Mouse (Mus musculus) heart, postnatal 4 days (tissue): Measurements from ENCODE around the gene Rhbdl3. TPM values are rescaled to one million over a fixed set of nuclear protein-coding genes. Genes with fewer than 3 reads are reported as not detected.

ENCODE experiments used
- DNase-seq: peaks from one replicate; pipeline ENCODE4 v3.0.0; 2021
- total RNA-seq, 2 experiments: library from RNA; stranded (reverse); gene quantifications; 2 replicates each; pipeline ENCODE4 v1.2.3; 2021

The Rhbdl3 gene
- total RNA-seq, 2 experiments from 2014 or later = 1.7 to 1.8 TPM

DNA sequence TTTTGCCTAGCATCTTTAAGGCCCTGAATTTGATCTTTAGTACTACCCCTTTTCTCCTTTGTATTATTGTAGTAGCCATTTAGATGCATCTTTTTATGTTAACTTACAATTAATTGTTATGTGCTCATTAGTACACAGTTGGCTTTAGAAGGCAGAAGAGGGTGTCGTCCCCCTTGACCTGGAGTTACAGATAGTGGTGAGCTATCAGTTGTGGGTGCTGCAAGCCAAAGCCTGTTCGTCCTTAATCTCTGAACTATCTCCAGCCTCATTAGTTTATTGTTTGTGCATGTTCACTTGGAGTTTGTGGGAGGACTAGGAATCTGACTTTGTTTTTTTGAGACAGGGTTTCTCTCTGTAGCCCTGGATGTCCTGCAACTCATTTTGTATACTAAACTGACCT lies 86.1 kb downstream of the Rhbdl3 start:
- no peak for DNase-seq

DNA sequence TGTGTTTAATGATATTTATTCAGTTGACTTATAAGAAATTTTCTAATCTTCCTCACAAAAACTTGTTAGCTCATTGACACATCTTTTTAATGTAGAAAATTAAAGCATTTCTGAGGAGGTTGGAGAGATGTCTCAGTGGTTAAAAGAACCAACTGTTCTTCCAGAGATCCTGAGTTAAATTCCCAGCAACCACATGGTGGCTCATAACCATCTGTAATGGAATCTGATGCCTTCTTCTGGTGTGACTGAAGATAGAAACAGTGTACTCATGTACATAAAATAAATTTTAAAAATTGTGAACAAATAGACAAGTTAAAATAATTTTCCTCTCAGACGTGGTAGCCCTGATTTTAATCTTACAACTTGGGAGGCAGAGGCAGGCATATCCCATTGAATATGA lies 89.2 kb downstream of the Rhbdl3 start:
- no peak for DNase-seq

DNA sequence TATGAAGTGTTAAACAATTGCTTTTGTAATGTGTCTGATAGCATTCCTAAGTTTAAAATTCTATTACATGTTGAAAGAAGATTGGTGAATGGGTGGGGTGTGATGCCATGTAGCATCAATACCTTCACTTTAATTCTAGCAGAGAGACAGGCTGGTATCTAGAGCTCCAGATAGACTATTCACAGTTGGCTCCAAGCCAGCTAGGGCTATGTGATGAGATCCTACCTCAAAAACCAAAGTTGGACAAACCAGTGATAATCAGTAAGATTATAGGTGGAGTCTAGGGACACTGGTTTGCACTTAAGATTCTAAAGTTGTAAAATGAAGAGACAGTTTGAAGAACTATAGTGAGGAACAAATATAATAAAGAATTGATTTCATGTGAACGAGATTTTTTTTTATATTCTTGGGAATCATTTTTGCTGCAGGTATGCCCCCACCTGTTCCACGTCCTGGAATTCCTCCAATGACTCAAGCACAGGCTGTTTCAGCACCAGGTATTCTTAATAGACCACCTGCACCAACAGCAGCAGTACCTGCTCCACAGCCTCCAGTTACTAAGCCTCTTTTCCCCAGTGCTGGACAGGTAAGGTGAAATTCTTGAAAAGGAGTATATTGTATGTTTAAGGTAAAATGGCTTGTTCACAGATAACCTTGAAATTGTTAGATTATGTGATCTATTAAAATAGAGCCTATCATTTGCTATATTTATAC lies 90.9 kb downstream of the Rhbdl3 start:
- DNase-seq = no peak

DNA sequence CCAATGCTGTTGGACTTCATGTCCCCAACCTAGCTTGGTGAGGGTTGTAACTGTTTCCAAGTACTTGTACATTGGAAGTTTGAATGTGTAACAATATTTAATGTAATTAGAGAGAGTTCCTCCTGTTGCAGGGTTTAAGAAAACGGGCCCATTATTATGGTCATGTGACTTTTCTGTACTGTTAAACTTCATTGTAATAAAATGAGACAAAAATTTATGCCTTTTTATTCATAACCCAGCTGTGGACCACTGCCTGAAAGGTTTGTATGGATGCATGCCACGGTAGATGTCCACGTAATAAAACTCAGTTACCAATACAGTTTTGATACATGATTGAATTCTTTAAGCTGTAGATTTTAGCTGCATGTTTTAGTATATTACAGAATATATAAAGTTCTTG lies 95.2 kb downstream of the Rhbdl3 start:
- DNase-seq = no peak

DNA sequence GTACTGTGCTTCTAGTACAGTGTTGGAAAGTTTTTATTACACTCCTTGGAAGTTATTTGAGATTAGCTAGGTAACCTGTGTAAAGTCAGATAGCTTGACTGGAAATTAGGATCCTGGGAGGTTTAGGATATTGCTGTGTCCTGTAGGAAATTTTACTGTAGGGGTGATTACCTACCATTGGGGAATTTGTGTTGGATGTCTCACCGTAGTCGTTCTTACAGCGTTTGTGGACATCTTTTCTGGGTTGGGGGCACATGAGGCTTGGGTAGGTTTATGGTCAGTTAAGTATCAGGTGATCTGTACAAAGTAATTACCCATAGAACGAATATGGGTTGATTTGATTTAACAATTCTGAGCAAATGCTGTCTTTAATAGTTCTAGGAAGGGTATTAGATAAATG lies 95.9 kb downstream of the Rhbdl3 start:
- DNase-seq = no peak

Other genes with a start within 250 kb of the Rhbdl3 start
- 10 to 100 TPM; 24.0 to 25.4 TPM for gene Crlf3, start 219.9 kb upstream of the Rhbdl3 start, total RNA-seq
- 1 to 10 TPM; 8.2 to 8.8 TPM for gene Atad5, start 211.5 kb upstream of the Rhbdl3 start, total RNA-seq
- gene Tefm, start 158.7 kb upstream of the Rhbdl3 start, total RNA-seq = 10 to 100 TPM; 19.1 to 19.5 TPM
- 1 to 10 TPM; 3.6 to 4.3 TPM for gene Adap2, start 146.8 kb upstream of the Rhbdl3 start, total RNA-seq
- 1 to 10 TPM; 5.2 to 8.5 TPM for gene Rnf135, start 117.1 kb upstream of the Rhbdl3 start, total RNA-seq
- 10 to 100 TPM; 62.6 to 63.8 TPM for gene Rhot1, start 91.9 kb upstream of the Rhbdl3 start, total RNA-seq
- 10 to 100 TPM; 15.2 to 17.5 TPM for gene 5730455P16Rik, start 77.1 kb downstream of the Rhbdl3 start, total RNA-seq
- 100 to 1,000 TPM; 101 to 112 TPM for gene Zfp207, start 82.4 kb downstream of the Rhbdl3 start, total RNA-seq
- 100 to 1,000 TPM; 104 to 111 TPM for gene Psmd11, start 127.7 kb downstream of the Rhbdl3 start, total RNA-seq
- gene Cdk5r1, start 176.1 kb downstream of the Rhbdl3 start, total RNA-seq = 1 to 10 TPM; 1.2 to 1.8 TPM